Mouse (Mus musculus): ENCODE data around the gene Fgfr2.

DNA sequence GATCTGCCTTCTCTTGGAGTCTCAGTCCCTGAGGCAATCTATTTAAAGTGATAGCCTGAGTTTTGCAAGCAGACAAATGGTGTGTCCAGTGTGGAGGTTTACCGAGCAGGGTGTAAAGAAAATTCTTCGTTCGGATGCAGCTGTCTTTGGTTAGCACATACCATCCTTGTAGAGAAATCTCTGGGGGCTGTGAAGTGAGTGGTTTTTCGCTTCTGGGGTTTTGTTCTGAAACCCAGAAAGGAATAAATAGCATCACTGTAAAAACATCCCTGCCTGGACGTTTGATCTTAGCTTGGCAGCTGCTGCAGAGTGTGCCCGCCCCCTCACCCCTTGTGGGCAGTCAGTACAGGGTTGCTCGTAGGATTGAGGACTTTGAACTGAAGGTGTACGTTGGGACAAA lies 767.0 kb downstream of the Fgfr2 start:
- TF ChIP-seq ZNF384 (IDR thresholded peaks at IDR 0.05; ENCODE audit: low read depth, low read length) (no peak), HCFC1 (IDR thresholded peaks at IDR 0.05; ENCODE audit: borderline replicate concordance, insufficient read depth, low read length) (no peak)
